Mouse (Mus musculus) right cerebral cortex, postnatal 10 days (tissue): ENCODE measurements around the gene Tmem50b.

ENCODE experiments used
- DNase-seq, 2 experiments: peaks; one replicate each; pipeline ENCODE4 v3.0.0; 2021; ENCODE audit warnings: low spot score in 2 of 2

The Tmem50b gene

GRCm38 (mm10) chr16:91609501-91610245, 12.1 kb upstream of the Tmem50b start:
- no peak for DNase-seq

- no peak for DNase-seq
These were observed 9.4 kb upstream of the Tmem50b start for GRCm38 (mm10) chr16:91606958-91607357.

DNA sequence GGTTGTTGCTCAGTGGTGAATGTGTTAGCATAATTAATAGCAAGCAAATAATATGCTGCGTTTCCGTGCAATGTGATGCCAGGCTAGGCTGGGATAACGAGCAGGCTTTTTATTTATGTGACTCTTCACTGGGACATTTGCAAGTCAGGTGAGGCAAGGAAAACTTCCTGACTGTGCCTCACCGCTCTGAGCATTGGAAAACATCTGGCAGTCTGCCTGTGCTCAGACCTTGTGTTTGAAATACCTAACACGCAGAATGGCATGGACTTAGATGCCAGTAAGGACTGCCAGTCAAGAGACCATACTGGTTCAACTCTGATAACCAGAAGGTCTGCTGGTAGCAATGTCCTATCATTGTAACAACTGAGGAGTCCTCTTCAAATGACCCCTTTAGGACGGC, 7.6 kb upstream of the Tmem50b start:
- DNase-seq: no peak

- DNase-seq: no peak
These were observed 4.1 kb upstream of the Tmem50b start for GRCm38 (mm10) chr16:91601693-91602092.

DNA sequence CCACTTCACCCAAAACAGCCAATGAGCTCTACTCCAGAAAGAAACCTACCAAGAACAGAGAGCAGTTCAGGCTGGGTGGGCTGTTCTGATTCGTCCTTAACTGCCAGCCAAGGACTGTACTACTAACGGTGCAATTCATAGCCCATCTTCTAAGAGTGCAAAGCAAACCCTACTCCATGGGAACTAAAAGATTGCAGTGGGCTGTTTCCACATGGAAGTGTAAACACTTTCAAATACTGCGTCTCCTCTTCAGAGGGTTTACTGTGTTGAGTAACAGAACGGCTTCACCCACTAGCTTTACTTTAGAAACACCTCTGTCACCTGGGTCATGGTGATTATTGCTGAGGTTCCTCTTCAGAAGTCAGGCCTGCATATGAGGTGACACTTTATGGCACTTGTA, 3.5 kb upstream of the Tmem50b start:
- DNase-seq: no peak

DNA sequence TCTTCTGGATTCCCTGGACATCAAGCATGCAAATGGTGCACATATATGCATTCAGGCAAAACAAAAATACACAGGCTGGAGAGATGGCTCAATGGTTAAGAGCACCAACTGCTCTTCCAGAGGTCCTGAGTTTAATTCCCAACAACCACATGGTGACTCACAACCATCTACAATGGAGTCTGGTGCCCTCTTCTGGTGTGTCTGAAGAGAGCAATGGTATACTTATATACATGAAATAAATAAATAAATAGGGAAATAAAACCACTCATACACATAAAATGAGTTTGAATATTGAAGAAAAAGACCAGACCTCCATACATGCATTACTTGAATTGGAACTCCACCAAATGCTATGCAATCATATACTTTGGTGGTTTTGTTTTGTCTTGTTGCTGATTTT, 1.6 kb upstream of the Tmem50b start:
- DNase-seq: no peak

DNA sequence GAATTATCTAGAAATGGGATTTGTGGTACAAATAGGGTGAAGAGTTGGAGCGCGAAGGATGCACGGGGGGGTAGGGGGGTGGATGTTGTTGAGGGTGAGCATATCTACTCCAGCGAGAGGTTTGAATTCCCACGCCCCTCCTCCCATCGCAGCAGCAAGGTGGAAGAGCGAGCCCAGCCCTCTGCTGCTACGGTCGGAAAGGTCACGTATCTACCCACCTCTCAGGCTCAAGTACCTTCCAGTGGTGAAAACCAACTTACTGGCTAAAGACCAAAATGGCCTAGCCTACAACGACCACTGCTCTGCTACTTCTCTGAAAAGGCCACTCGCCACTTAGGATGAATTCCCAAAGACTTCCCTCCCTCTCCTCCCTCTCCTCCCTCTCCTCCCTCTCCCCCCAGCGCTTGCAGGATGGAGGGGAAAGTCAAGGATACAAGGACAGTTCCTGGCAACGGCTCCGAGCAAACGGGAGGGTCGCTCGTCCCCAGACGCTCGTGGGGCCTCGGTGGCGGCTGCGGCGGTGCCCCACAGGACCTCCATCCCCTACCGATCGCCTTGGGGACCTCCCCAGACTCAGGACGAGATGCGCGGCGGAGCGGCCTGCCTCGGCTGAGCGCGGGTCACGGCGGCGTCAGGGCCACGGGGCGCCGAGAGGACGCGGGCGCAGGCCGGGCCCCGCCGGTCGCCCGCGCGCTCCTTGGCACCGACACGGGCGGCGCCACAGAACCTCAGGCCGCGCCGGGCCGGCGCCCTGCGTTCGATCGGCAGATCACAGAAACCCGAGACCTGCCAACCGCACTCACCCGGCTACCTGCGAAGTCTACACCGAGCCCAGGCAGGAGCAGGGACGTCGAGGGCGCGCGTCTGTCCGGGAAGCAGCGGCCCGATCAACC, 575 bp downstream of the Tmem50b start:
- peak; percentile 52 to 54 for DNase-seq

- no peak for DNase-seq
These were observed 1.2 kb downstream of the Tmem50b start for GRCm38 (mm10) chr16:91596397-91596778.

DNA sequence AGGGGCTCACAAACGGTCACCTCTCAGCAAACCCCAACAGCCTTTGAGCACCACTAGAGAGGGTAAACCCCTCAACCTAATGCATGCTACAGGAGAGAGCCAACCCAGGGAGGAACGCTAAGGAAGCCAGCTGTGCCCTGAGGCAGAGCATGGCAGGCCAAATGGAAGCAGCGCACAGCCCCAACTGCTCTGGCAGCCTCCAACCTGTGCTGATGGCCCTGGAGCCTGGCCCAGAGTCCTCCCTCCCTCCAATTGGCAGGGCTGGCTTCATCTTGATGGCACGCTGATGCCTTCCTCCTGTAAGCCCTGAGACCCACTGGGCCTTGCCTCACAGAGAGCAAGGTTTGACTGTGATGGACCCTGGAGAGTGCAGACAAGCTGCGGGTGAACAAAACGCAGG, 2.5 kb downstream of the Tmem50b start:
- DNase-seq: peak; percentile 67 to 76

GRCm38 (mm10) chr16:91593262-91593661, 4.3 kb downstream of the Tmem50b start:
- DNase-seq: no peak

DNA sequence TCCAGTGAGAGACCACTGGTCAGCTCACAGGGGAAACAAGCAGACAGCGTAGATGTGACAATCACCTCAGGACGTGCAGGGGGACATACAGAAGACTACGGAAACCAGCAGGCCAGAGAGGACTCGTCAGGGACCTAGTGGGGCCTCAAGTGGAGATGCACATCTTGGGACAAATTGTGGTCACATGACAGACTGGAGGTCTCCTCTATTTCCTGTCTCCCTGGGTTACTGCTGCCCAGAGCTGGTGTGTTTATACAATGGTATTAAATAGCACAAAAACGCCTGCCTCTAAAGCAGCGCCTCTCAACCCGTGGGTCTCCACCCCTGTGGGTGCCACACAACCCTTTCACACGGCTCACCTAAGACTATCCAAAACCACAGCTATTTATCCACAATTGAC, 5.4 kb downstream of the Tmem50b start:
- no peak for DNase-seq

- no peak for DNase-seq
These were observed 8.9 kb downstream of the Tmem50b start for GRCm38 (mm10) chr16:91588703-91589102.

GRCm38 (mm10) chr16:91587730-91588453, 9.7 kb downstream of the Tmem50b start:
- no peak for DNase-seq

DNA sequence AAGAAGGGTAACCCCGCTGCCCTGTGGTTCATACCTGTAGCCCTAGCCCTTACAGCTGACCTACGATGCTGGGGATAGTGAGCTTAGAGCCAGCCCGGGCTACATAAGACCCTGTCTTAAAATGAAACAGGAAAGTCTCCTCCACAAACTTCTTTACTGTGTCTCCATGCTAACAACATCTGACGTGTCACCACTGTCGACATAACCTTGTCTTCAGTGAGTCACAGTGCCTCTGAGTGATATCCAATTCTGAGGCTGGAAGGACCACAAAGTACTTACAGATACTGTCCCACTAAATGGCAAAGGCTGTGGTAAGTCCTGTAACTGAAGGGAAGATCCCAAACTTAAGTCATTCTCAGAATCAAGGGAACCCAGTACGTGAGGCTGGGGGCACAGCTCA, 11.4 kb downstream of the Tmem50b start:
- no peak for DNase-seq

- DNase-seq: no peak
These were observed 12.0 kb downstream of the Tmem50b start for GRCm38 (mm10) chr16:91585617-91586016.

GRCm38 (mm10) chr16:91582307-91582706, 15.3 kb downstream of the Tmem50b start:
- peak in 1 of 2 experiments; percentile 54 for DNase-seq

DNA sequence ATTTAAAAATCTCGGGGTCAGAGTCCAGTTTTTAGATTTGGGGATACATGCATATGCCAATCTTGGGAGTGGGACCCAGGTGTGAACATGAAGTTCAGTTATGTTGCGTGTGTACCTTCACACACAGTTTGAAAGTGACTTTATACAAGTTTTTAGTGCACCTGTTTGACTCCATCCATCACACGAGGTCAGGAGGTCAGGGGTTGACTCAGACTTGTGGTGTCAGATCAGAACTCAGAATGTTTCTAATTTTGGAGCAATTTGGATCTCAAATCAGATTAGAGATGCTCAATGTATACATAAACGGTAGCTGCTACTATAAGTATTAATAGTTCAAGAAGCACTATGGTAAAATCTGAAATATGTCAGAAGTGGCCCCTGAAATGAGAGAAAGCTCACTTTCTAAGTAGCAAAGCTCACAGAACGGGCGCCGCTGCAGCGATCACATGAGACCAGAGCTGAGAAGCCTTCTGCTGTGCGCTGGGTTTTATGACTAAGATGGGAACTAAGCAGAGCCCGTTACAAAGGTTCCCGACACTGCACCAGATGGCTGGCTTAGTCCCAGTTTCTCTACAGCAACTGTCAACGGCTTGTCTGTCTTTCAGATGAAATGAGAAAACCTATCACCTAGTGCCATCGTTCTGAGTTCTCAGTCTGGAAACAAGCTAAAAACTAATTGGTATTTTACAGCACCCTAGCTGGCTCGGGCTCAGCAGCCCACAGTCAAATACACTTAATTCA, 18.4 kb downstream of the Tmem50b start:
- DNase-seq: peak in 1 of 2 experiments; percentile 61

GRCm38 (mm10) chr16:91575151-91575550, 22.4 kb downstream of the Tmem50b start:
- no peak for DNase-seq

DNA sequence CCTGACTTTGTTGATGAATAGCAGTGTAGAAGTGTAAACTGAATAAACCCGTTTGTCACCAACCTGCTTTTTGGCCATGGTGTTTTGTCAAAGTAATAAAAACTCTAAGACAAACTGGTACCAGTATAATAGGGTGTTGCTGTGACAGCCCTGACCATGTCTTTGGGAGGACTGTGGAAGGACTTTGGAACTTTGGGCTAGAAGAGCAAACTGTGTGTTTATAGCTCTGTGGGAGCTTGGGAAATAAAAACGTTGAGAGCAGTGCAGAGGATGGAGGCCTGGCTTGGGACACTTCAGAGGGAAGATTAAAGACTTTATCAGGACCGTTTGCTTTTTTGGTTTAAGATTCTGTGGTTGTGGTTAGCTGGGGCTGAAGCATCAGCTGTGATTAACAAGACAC, 26.5 kb downstream of the Tmem50b start:
- DNase-seq: no peak

GRCm38 (mm10) chr16:91568960-91569359, 28.6 kb downstream of the Tmem50b start:
- DNase-seq: no peak

- DNase-seq: no peak
These were observed 31.6 kb downstream of the Tmem50b start for GRCm38 (mm10) chr16:91566002-91566401.
